Mouse (Mus musculus): ENCODE measurements around the gene Exosc9. TPM values are rescaled to one million over a fixed set of nuclear protein-coding genes. Genes with fewer than 3 reads are reported as not detected.

The Exosc9 gene
- polyA plus RNA-seq, 1 experiment from 2014 or later = 66.1 TPM

GRCm38 (mm10) chr3:36531979-36532542 is 20.3 kb upstream of the Exosc9 start:
- peak overlapping the region; percentile 36 for H3K9ac ChIP-seq
- 3% methylated on average over 18 of the region's 18 CpGs for WGBS
- no peaks in the 10 kb centered on the region for H3K27me3 ChIP-seq
- H3K9me3 ChIP-seq = no peaks in the 10 kb centered on the region
- H3K4me2 ChIP-seq = peak overlapping the region; percentile 70
- H3K4me1 ChIP-seq = peaks cover 30% of the 10 kb centered on the region
- no peaks in the 10 kb centered on the region for H3K36me3 ChIP-seq
- H3K4me3 ChIP-seq = peak overlapping the region; percentile 34
- no peak overlapping the region for H3K27ac ChIP-seq
- no peak for ATAC-seq (ENCODE audit: borderline replicate concordance, extremely low read depth, low FRiP score, low TSS enrichment)

GRCm38 (mm10) chr3:36532738-36533137 is 19.7 kb upstream of the Exosc9 start:
- WGBS = 22% methylated on average over 7 of the region's 7 CpGs
- Histone ChIP-seq H3K4me3 (no peak overlapping the region), H3K36me3 (no peaks in the 10 kb centered on the region), H3K4me1 (peaks cover 30% of the 10 kb centered on the region), H3K27ac (0 out of 2 replicates have a peak overlapping the region, but pooled peaks have one; percentile 45), H3K27me3 (no peaks in the 10 kb centered on the region), H3K9me3 (no peaks in the 10 kb centered on the region), H3K4me2 (peak overlapping the region; percentile 70), H3K9ac (no peak overlapping the region)
- no peak for ATAC-seq (ENCODE audit: borderline replicate concordance, extremely low read depth, low FRiP score, low TSS enrichment)

- no peaks in the 10 kb centered on the region for H3K27me3 ChIP-seq
- no peaks in the 10 kb centered on the region for H3K9me3 ChIP-seq
- no peak for ATAC-seq (ENCODE audit: borderline replicate concordance, extremely low read depth, low FRiP score, low TSS enrichment)
- WGBS = 0% methylated on average over 1 of the region's 1 CpGs
- no peak overlapping the region for H3K4me3 ChIP-seq
- peak overlapping the region; percentile 45 for H3K27ac ChIP-seq
- no peaks in the 10 kb centered on the region for H3K36me3 ChIP-seq
- peaks cover 30% of the 10 kb centered on the region for H3K4me1 ChIP-seq
- H3K4me2 ChIP-seq = peak overlapping the region; percentile 70
- no peak overlapping the region for H3K9ac ChIP-seq
Measured at GRCm38 (mm10) chr3:36533201-36533672, 19.2 kb upstream of the Exosc9 start.

- no peak for ATAC-seq (ENCODE audit: borderline replicate concordance, extremely low read depth, low FRiP score, low TSS enrichment)
- no peak overlapping the region for H3K4me2 ChIP-seq
- H3K36me3 ChIP-seq = no peaks in the 10 kb centered on the region
- 79% methylated on average over 12 of the region's 12 CpGs for WGBS
- peaks cover 23% of the 10 kb centered on the region for H3K4me1 ChIP-seq
- no peak overlapping the region for H3K4me3 ChIP-seq
- no peak overlapping the region for H3K27ac ChIP-seq
- H3K9me3 ChIP-seq = no peaks in the 10 kb centered on the region
- no peaks in the 10 kb centered on the region for H3K27me3 ChIP-seq
- H3K9ac ChIP-seq = no peak overlapping the region
Measured at GRCm38 (mm10) chr3:36536041-36536440, 16.4 kb upstream of the Exosc9 start.

- ATAC-seq (ENCODE audit: borderline replicate concordance, extremely low read depth, low FRiP score, low TSS enrichment) = no peak
- Histone ChIP-seq H3K4me3 (no peak overlapping the region), H3K9ac (no peak overlapping the region), H3K27me3 (no peaks in the 10 kb centered on the region), H3K4me2 (no peak overlapping the region), H3K9me3 (no peaks in the 10 kb centered on the region), H3K27ac (no peak overlapping the region), H3K4me1 (peaks cover 6% of the 10 kb centered on the region), H3K36me3 (no peaks in the 10 kb centered on the region)
- WGBS = 69% methylated on average over 4 of the region's 4 CpGs
Measured at GRCm38 (mm10) chr3:36537701-36538470, 14.5 kb upstream of the Exosc9 start.

GRCm38 (mm10) chr3:36540756-36541155 is 11.7 kb upstream of the Exosc9 start:
- H3K9me3 ChIP-seq = no peaks in the 10 kb centered on the region
- no peak overlapping the region for H3K4me2 ChIP-seq
- no peak overlapping the region for H3K4me3 ChIP-seq
- 49% methylated on average over 2 of the region's 2 CpGs for WGBS
- H3K4me1 ChIP-seq = no peaks in the 10 kb centered on the region
- no peaks in the 10 kb centered on the region for H3K36me3 ChIP-seq
- no peak overlapping the region for H3K9ac ChIP-seq
- no peaks in the 10 kb centered on the region for H3K27me3 ChIP-seq
- no peak for ATAC-seq (ENCODE audit: borderline replicate concordance, extremely low read depth, low FRiP score, low TSS enrichment)
- no peak overlapping the region for H3K27ac ChIP-seq

- Histone ChIP-seq H3K4me3 (no peak overlapping the region), H3K9ac (no peak overlapping the region), H3K9me3 (no peaks in the 10 kb centered on the region), H3K4me1 (no peaks in the 10 kb centered on the region), H3K4me2 (no peak overlapping the region), H3K27me3 (no peaks in the 10 kb centered on the region), H3K27ac (no peak overlapping the region), H3K36me3 (no peaks in the 10 kb centered on the region)
- no peak for ATAC-seq (ENCODE audit: borderline replicate concordance, extremely low read depth, low FRiP score, low TSS enrichment)
- WGBS = 83% methylated on average over 2 of the region's 2 CpGs
Measured at GRCm38 (mm10) chr3:36541399-36541798, 11.0 kb upstream of the Exosc9 start.

GRCm38 (mm10) chr3:36544961-36545360 is 7.4 kb upstream of the Exosc9 start:
- no peak for ATAC-seq (ENCODE audit: borderline replicate concordance, extremely low read depth, low FRiP score, low TSS enrichment)
- Histone ChIP-seq H3K9ac (no peak overlapping the region), H3K36me3 (no peaks in the 10 kb centered on the region), H3K4me1 (no peaks in the 10 kb centered on the region), H3K4me2 (no peak overlapping the region), H3K27me3 (no peaks in the 10 kb centered on the region), H3K9me3 (no peaks in the 10 kb centered on the region), H3K27ac (no peak overlapping the region), H3K4me3 (no peak overlapping the region)
- 77% methylated on average over 3 of the region's 3 CpGs for WGBS

- 0 out of 2 replicates have a peak, but pooled peaks have one; percentile 39 for ATAC-seq (ENCODE audit: borderline replicate concordance, extremely low read depth, low FRiP score, low TSS enrichment)
- no peaks in the 10 kb centered on the region for H3K9me3 ChIP-seq
- no peak overlapping the region for H3K27ac ChIP-seq
- 39% methylated on average over 9 of the region's 9 CpGs for WGBS
- peak overlapping the region; percentile 67; the same call in 1 of the 2 replicates for H3K4me3 ChIP-seq
- peaks cover 24% of the 10 kb centered on the region for H3K36me3 ChIP-seq
- H3K4me2 ChIP-seq = peak overlapping the region; percentile 82
- no peaks in the 10 kb centered on the region for H3K27me3 ChIP-seq
- H3K4me1 ChIP-seq = peaks cover 11% of the 10 kb centered on the region; the same call in 1 of the 2 replicates
- no peak overlapping the region for H3K9ac ChIP-seq
Measured at GRCm38 (mm10) chr3:36551343-36551742, 1.1 kb upstream of the Exosc9 start.

- Histone ChIP-seq H3K4me3 (peak overlapping the region; percentile 67), H3K9me3 (no peaks in the 10 kb centered on the region), H3K9ac (peak overlapping the region; percentile 59), H3K36me3 (peaks cover 29% of the 10 kb centered on the region), H3K4me1 (peaks cover 11% of the 10 kb centered on the region; the same call in 1 of the 2 replicates), H3K27me3 (no peaks in the 10 kb centered on the region), H3K27ac (no peak overlapping the region), H3K4me2 (peak overlapping the region; percentile 82)
- peak; percentile 23; the same call in 1 of the 2 replicates for ATAC-seq (ENCODE audit: borderline replicate concordance, extremely low read depth, low FRiP score, low TSS enrichment)
- WGBS = 19% methylated on average over 12 of the region's 12 CpGs
Measured at GRCm38 (mm10) chr3:36551851-36552384, 488 bp upstream of the Exosc9 start.

GRCm38 (mm10) chr3:36557601-36558000 is 5.2 kb downstream of the Exosc9 start:
- Histone ChIP-seq H3K4me2 (no peak overlapping the region), H3K4me3 (no peak overlapping the region), H3K27ac (no peak overlapping the region), H3K36me3 (peaks cover 74% of the 10 kb centered on the region), H3K9ac (no peak overlapping the region), H3K9me3 (no peaks in the 10 kb centered on the region), H3K27me3 (no peaks in the 10 kb centered on the region), H3K4me1 (0 out of 2 replicates have a peak, but pooled peaks cover 4% of the 10 kb centered on the region)
- WGBS = 88% methylated on average over 1 of the region's 1 CpGs
- ATAC-seq (ENCODE audit: borderline replicate concordance, extremely low read depth, low FRiP score, low TSS enrichment) = no peak

- 74% methylated on average over 4 of the region's 4 CpGs for WGBS
- Histone ChIP-seq H3K27ac (no peak overlapping the region), H3K4me3 (no peak overlapping the region), H3K4me1 (no peaks in the 10 kb centered on the region), H3K27me3 (no peaks in the 10 kb centered on the region), H3K4me2 (no peak overlapping the region), H3K9ac (no peak overlapping the region), H3K36me3 (peaks cover 86% of the 10 kb centered on the region), H3K9me3 (no peaks in the 10 kb centered on the region)
- ATAC-seq (ENCODE audit: borderline replicate concordance, extremely low read depth, low FRiP score, low TSS enrichment) = no peak; the same call in 1 of the 2 replicates
Measured at GRCm38 (mm10) chr3:36559606-36560005, 7.2 kb downstream of the Exosc9 start.
